Mouse (Mus musculus) layer of hippocampus, adult 2 months (tissue): Measurements from ENCODE around the gene Nudt4. TPM values are rescaled to one million over a fixed set of nuclear protein-coding genes. Genes with fewer than 3 reads are reported as not detected.

Source experiments
- DNase-seq, 2 experiments: peaks; one replicate each; pipeline ENCODE4 v3.0.0; 2022; ENCODE audit warnings: low spot score in 2 of 2
- H3K27ac ChIP-seq: fragments of 200-600 bp; 2 replicates; pipeline ENCODE4 v1.8.1; 2022
- H3K4me3 ChIP-seq: fragments of 200-600 bp; 2 replicates; pipeline ENCODE4 v1.8.1; 2022; ENCODE audit warnings: mild to moderate bottlenecking
- CTCF ChIP-seq: fragments of 200-600 bp; conservative IDR thresholded peaks from 2 replicates; pipeline ENCODE4 v1.8.1; 2022; ENCODE audit warnings: antibody characterized with exemption, mild to moderate bottlenecking, moderate library complexity
- total RNA-seq, 2 experiments: library from RNA; stranded (reverse); gene quantifications; 2 replicates each; pipeline ENCODE4 v1.2.3; 2021

Gene Nudt4
- total RNA-seq, 2 experiments from 2014 or later: 59.6 to 65.6 TPM

GRCm38 (mm10) chr10:95589196-95589595, 25.2 kb upstream of the Nudt4 start:
- TF ChIP-seq CTCF: no peak
- Histone ChIP-seq H3K4me3 (no peak overlapping the region), H3K27ac (no peak overlapping the region)
- no peak for DNase-seq

- DNase-seq: no peak
- TF ChIP-seq CTCF: no peak
- Histone ChIP-seq H3K4me3 (no peak overlapping the region), H3K27ac (no peak overlapping the region; the same call in 1 of the 2 replicates)
These were observed 23.7 kb upstream of the Nudt4 start for GRCm38 (mm10) chr10:95587509-95588220.

GRCm38 (mm10) chr10:95585554-95585953, 21.6 kb upstream of the Nudt4 start:
- no peak overlapping the region for H3K4me3 ChIP-seq
- no peak for DNase-seq
- no peak for TF ChIP-seq CTCF
- H3K27ac ChIP-seq: no peak overlapping the region

GRCm38 (mm10) chr10:95577567-95577950, 13.6 kb upstream of the Nudt4 start:
- Histone ChIP-seq H3K27ac (no peak overlapping the region), H3K4me3 (no peak overlapping the region)
- DNase-seq: no peak
- TF ChIP-seq CTCF: no peak

GRCm38 (mm10) chr10:95576876-95577566, 13.1 kb upstream of the Nudt4 start:
- no peak for TF ChIP-seq CTCF
- DNase-seq: no peak
- Histone ChIP-seq H3K27ac (no peak overlapping the region), H3K4me3 (no peak overlapping the region)

GRCm38 (mm10) chr10:95575839-95576380, 12.0 kb upstream of the Nudt4 start:
- TF ChIP-seq CTCF: no peak
- DNase-seq: no peak
- no peak overlapping the region for H3K27ac ChIP-seq
- H3K4me3 ChIP-seq: no peak overlapping the region

- no peak for TF ChIP-seq CTCF
- DNase-seq: no peak
- Histone ChIP-seq H3K4me3 (no peak overlapping the region), H3K27ac (no peak overlapping the region)
These were observed 11.0 kb upstream of the Nudt4 start for GRCm38 (mm10) chr10:95574994-95575393.

- no peak for DNase-seq
- TF ChIP-seq CTCF: no peak
- Histone ChIP-seq H3K27ac (no peak overlapping the region), H3K4me3 (no peak overlapping the region)
These were observed 5.5 kb upstream of the Nudt4 start for GRCm38 (mm10) chr10:95569441-95569840.

GRCm38 (mm10) chr10:95568016-95568415, 4.1 kb upstream of the Nudt4 start:
- TF ChIP-seq CTCF: no peak
- H3K4me3 ChIP-seq: no peak overlapping the region
- peak overlapping the region; percentile 23; the same call in 1 of the 2 replicates for H3K27ac ChIP-seq
- no peak for DNase-seq

GRCm38 (mm10) chr10:95567550-95567949, 3.6 kb upstream of the Nudt4 start:
- no peak for TF ChIP-seq CTCF
- Histone ChIP-seq H3K4me3 (no peak overlapping the region), H3K27ac (peak overlapping the region; percentile 28; the same call in 1 of the 2 replicates)
- DNase-seq: no peak

GRCm38 (mm10) chr10:95566786-95567185, 2.8 kb upstream of the Nudt4 start:
- no peak for TF ChIP-seq CTCF
- Histone ChIP-seq H3K27ac (0 out of 2 replicates have a peak overlapping the region, but pooled peaks have one; percentile 28), H3K4me3 (no peak overlapping the region)
- DNase-seq: no peak

GRCm38 (mm10) chr10:95565156-95565854, 1.4 kb upstream of the Nudt4 start:
- no peak for TF ChIP-seq CTCF
- H3K27ac ChIP-seq: no peak overlapping the region
- H3K4me3 ChIP-seq: no peak overlapping the region
- no peak for DNase-seq
